Mouse (Mus musculus): Measurements from ENCODE around the gene Olfr685. TPM values are rescaled to one million over a fixed set of nuclear protein-coding genes. Genes with fewer than 3 reads are reported as not detected.

Olfr685 gene
- polyA plus RNA-seq, 1 experiment from 2014 or later, result not detected

DNA sequence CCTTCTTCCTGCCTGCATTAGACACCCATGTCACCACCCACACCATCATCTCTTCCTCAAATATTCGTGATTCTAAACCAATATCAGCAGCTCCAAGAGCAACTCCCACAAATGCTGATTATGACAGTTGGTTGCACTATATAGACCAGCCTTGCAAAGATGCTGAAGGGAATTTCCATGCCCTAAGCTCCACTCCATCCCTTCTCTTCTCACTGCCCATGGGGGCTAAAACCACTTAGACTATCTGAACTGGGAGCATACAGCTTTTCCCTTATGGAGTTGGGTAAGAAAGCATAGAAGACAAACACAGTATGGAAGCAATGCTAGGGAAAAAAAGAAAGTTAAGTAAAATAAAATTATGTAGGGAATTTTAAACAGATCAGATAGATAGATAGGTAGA is 38.9 kb downstream of the Olfr685 start, which contains the start of gene Olfr683:
Gene Olfr683 (minus strand): TSS at position 101 of the 400 bp plus-strand sequence.
- no peak within 1 kb of the TSS for H3K4me2 ChIP-seq (ENCODE audit: low read length)
- no peak within 1 kb of the TSS for H3K27ac ChIP-seq (ENCODE audit: low read length)
- ATAC-seq, result no peak
- 83% methylated on average over 1 of the region's 1 CpGs for WGBS
- no peaks in the 10 kb centered on the region for H3K36me3 ChIP-seq (ENCODE audit: control insufficient read depth, insufficient read depth)
- H3K9me3 ChIP-seq (ENCODE audit: control insufficient read depth, low read length), result no peaks in the 10 kb centered on the region
- no peak within 1 kb of the TSS for H3K9ac ChIP-seq (replicated peaks; ENCODE audit: low read depth, low read length)
- no peaks in the 10 kb centered on the region for H3K27me3 ChIP-seq (replicated peaks; ENCODE audit: control insufficient read depth, insufficient read depth, low read length)
- no peak within 1 kb of the TSS for H3K4me3 ChIP-seq (replicated peaks; ENCODE audit: low read length)
- no peaks in the 10 kb centered on the region for H3K4me1 ChIP-seq (replicated peaks; ENCODE audit: control insufficient read depth, insufficient read depth, low read length)

DNA sequence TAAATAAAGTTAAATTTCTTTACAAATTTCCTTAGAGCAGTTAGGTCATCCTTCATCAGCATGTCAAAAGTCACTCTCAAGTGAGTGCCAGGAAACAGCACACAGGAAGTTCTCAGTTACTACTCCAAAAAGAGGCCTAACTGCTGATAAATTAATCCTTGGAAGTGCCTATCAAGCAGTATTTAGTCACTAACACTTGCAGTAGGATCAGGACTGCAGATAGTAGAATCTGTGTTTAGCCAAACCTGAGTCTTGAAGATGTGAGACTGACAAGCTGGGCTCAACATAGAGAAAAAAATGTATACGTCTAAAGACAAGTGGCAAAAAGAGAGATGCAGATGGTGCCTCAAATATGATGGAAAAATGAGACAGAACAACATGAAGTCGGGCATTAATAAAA is 44.5 kb downstream of the Olfr685 start:
- H3K27me3 ChIP-seq (replicated peaks; ENCODE audit: control insufficient read depth, insufficient read depth, low read length), result no peaks in the 10 kb centered on the region
- 93% methylated on average over 2 of the region's 2 CpGs for WGBS
- no peaks in the 10 kb centered on the region for H3K9me3 ChIP-seq (ENCODE audit: control insufficient read depth, low read length)
- no peaks in the 10 kb centered on the region for H3K36me3 ChIP-seq (ENCODE audit: control insufficient read depth, insufficient read depth)
- ATAC-seq, result no peak
- H3K9ac ChIP-seq (replicated peaks; ENCODE audit: low read depth, low read length), result no peak overlapping the region
- no peak overlapping the region for H3K4me3 ChIP-seq (replicated peaks; ENCODE audit: low read length)
- no peaks in the 10 kb centered on the region for H3K4me1 ChIP-seq (replicated peaks; ENCODE audit: control insufficient read depth, insufficient read depth, low read length)
- H3K27ac ChIP-seq (ENCODE audit: low read length), result no peak overlapping the region
- no peak overlapping the region for H3K4me2 ChIP-seq (ENCODE audit: low read length)

Other genes starting within 250 kb of the Olfr685 start
- not detected in 2 replicates for gene Olfr670, start 223.4 kb downstream of the Olfr685 start, polyA plus RNA-seq (2015; fragmentation: Nextera tagmentation; extraction: Ambion mirVana)
- gene Olfr671, start 206.9 kb downstream of the Olfr685 start, polyA plus RNA-seq (2015; fragmentation: Nextera tagmentation; extraction: Ambion mirVana), result not detected in 2 replicates
- gene Olfr672, start 184.0 kb downstream of the Olfr685 start, polyA plus RNA-seq (2015; fragmentation: Nextera tagmentation; extraction: Ambion mirVana), result not detected in 2 replicates
- gene Olfr675, start 157.6 kb downstream of the Olfr685 start, polyA plus RNA-seq (2015; fragmentation: Nextera tagmentation; extraction: Ambion mirVana), result not detected in 2 replicates
- not detected in 2 replicates for gene Olfr676, start 153.3 kb downstream of the Olfr685 start, polyA plus RNA-seq (2015; fragmentation: Nextera tagmentation; extraction: Ambion mirVana)
- not detected in 2 replicates for gene Olfr677, start 134.6 kb downstream of the Olfr685 start, polyA plus RNA-seq (2015; fragmentation: Nextera tagmentation; extraction: Ambion mirVana)
- gene Olfr678, start 121.5 kb downstream of the Olfr685 start, polyA plus RNA-seq (2015; fragmentation: Nextera tagmentation; extraction: Ambion mirVana), result not detected in 2 replicates
- not detected in 2 replicates for gene Olfr679, start 104.8 kb downstream of the Olfr685 start, polyA plus RNA-seq (2015; fragmentation: Nextera tagmentation; extraction: Ambion mirVana)
- not detected in 2 replicates for gene Olfr680-ps1, start 93.2 kb downstream of the Olfr685 start, polyA plus RNA-seq (2015; fragmentation: Nextera tagmentation; extraction: Ambion mirVana)
- not detected in 2 replicates for gene Olfr681, start 69.2 kb downstream of the Olfr685 start, polyA plus RNA-seq (2015; fragmentation: Nextera tagmentation; extraction: Ambion mirVana)
- gene Olfr683, start 39.0 kb downstream of the Olfr685 start, polyA plus RNA-seq (2015; fragmentation: Nextera tagmentation; extraction: Ambion mirVana), result not detected in 2 replicates
- not detected in 2 replicates for gene Olfr684, start 22.4 kb downstream of the Olfr685 start, polyA plus RNA-seq (2015; fragmentation: Nextera tagmentation; extraction: Ambion mirVana)
- not detected in 2 replicates for gene Olfr686, start 21.5 kb upstream of the Olfr685 start, polyA plus RNA-seq (2015; fragmentation: Nextera tagmentation; extraction: Ambion mirVana)
- gene Olfr688, start 102.1 kb upstream of the Olfr685 start, polyA plus RNA-seq (2015; fragmentation: Nextera tagmentation; extraction: Ambion mirVana), result not detected in 2 replicates
- not detected in 2 replicates for gene Olfr689, start 125.2 kb upstream of the Olfr685 start, polyA plus RNA-seq (2015; fragmentation: Nextera tagmentation; extraction: Ambion mirVana)
- gene Olfr690, start 148.1 kb upstream of the Olfr685 start, polyA plus RNA-seq (2015; fragmentation: Nextera tagmentation; extraction: Ambion mirVana), result not detected in 2 replicates
- 0.22 TPM in 1 of 2 replicates, not detected in the other for gene Olfr691, start 156.3 kb upstream of the Olfr685 start, polyA plus RNA-seq (2015; fragmentation: Nextera tagmentation; extraction: Ambion mirVana)
- not detected in 2 replicates for gene Olfr692, start 182.2 kb upstream of the Olfr685 start, polyA plus RNA-seq (2015; fragmentation: Nextera tagmentation; extraction: Ambion mirVana)
- not detected in 2 replicates for gene Gm5901, start 189.0 kb upstream of the Olfr685 start, polyA plus RNA-seq (2015; fragmentation: Nextera tagmentation; extraction: Ambion mirVana)
- gene Fam160a2, start 214.0 kb upstream of the Olfr685 start, polyA plus RNA-seq (2015; fragmentation: Nextera tagmentation; extraction: Ambion mirVana), result 50.1 and 53.6 TPM in 2 replicates
- gene Cnga4, start 218.6 kb upstream of the Olfr685 start, polyA plus RNA-seq (2015; fragmentation: Nextera tagmentation; extraction: Ambion mirVana), result 0.19 TPM in 1 of 2 replicates, not detected in the other
- gene Cckbr, start 239.7 kb upstream of the Olfr685 start, polyA plus RNA-seq (2015; fragmentation: Nextera tagmentation; extraction: Ambion mirVana), result 1.2 and 2.6 TPM in 2 replicates